Mouse (Mus musculus): ENCODE data around the gene Rapsn. TPM values are rescaled to one million over a fixed set of nuclear protein-coding genes. Genes with fewer than 3 reads are reported as not detected.
"Not testable (repeated sequence)": the region's sequence is repeated elsewhere in the genome, so short reads cannot be mapped to it uniquely, and the experiment has no call there.

The Rapsn gene
- polyA plus RNA-seq (2011; ENCODE audit: insufficient read depth, insufficient read length, low replicate concordance, missing spikeins), result 2.1 and 2.4 TPM in 2 replicates

DNA sequence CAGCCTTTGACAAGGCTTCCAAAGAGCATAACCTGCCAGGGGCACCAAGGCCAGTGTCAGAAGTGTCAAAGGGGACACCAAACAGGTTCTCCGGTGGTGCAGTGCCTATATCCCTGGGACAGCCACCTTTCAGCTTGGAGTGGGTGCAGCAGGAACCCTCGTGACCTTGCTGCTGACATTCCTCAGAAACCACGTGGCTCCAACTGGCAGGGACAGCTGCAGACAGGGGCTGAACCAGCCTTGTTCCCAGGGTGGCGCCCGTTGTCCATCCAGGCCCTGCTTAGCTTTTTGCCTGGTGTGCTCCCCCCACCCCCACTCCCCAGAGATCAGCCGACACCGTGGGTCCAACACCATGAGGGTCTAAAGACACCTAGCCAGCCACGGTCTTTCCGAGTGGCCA lies at the start of gene Rapsn:
TSS of gene Rapsn (plus strand) at position 236 of the 400 bp plus-strand sequence.
- 75% methylated on average over 9 of the region's 9 CpGs for WGBS
- Histone ChIP-seq H3K27ac (ENCODE audit: control insufficient read depth, insufficient read depth, low read depth, low read length, poor library complexity) (no peak within 1 kb of the TSS), H3K4me3 (replicated peaks; ENCODE audit: control insufficient read depth, low read depth, low read length) (no peak within 1 kb of the TSS), H3K4me1 (ENCODE audit: control insufficient read depth, insufficient read depth, low read length) (no peaks in the 10 kb centered on the region)
- TF ChIP-seq POLR2A (IDR thresholded peaks at IDR 0.05; ENCODE audit: borderline replicate concordance, control insufficient read depth, low read depth, low read length), result no peak
- TF ChIP-seq CTCF (IDR thresholded peaks at IDR 0.05; ENCODE audit: control insufficient read depth, insufficient read depth, low read length), result no peak

DNA sequence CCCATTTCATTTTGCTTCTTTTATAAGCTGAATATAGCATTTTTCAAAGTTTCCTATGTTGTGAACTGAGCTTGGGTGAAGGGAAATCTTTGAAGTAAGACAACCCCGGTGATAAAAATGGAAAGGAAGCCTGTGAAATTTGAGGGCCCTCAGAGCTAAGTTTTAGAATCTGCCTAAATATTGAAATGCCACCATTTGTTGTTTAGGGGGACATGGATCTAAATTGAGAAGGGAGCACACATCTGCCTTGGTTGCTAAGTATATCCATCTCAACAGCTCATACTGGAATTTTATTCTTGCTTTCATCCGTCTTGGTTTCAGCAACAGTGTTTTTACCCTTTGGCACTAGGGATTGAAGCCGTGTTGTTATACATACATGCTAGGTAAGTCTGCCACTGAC lies 49.4 kb upstream of the Rapsn start:
- Histone ChIP-seq H3K4me1 (ENCODE audit: control insufficient read depth, insufficient read depth, low read length) (no peaks in the 10 kb centered on the region; the same call in 1 of the 2 replicates), H3K27ac (ENCODE audit: control insufficient read depth, insufficient read depth, low read depth, low read length, poor library complexity) (no peak overlapping the region), H3K4me3 (replicated peaks; ENCODE audit: control insufficient read depth, low read depth, low read length) (no peak overlapping the region)
- WGBS, result 85% methylated on average over 3 of the region's 3 CpGs
- TF ChIP-seq POLR2A (IDR thresholded peaks at IDR 0.05; ENCODE audit: borderline replicate concordance, control insufficient read depth, low read depth, low read length) (no peak), CTCF (IDR thresholded peaks at IDR 0.05; ENCODE audit: control insufficient read depth, insufficient read depth, low read length) (no peak)

DNA sequence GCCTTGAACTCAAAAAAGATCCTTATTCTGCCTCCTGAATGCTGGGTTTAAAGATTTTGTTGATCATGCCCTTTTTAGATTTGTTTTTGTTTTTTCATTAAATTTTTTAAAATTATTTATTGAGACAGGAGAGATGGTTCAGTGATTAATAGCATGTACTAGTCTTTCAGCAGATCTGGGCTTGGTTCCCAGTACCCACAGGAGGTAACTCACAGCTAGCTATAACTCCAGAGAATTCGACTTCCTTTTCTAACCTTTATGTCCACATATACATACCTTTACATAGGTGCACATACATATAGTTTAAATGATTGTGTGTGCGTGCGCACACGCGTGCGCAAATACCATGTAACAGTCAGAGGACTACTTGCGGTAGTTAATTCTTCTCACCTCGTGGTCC lies 26.9 kb upstream of the Rapsn start:
- TF ChIP-seq CTCF (IDR thresholded peaks at IDR 0.05; ENCODE audit: control insufficient read depth, insufficient read depth, low read length), result no peak
- TF ChIP-seq POLR2A (IDR thresholded peaks at IDR 0.05; ENCODE audit: borderline replicate concordance, control insufficient read depth, low read depth, low read length), result no peak
- no peak overlapping the region for H3K4me3 ChIP-seq (replicated peaks; ENCODE audit: control insufficient read depth, low read depth, low read length)
- H3K27ac ChIP-seq (ENCODE audit: control insufficient read depth, insufficient read depth, low read depth, low read length, poor library complexity), result no peak overlapping the region
- 96% methylated on average over 8 of the region's 8 CpGs for WGBS
- H3K4me1 ChIP-seq (ENCODE audit: control insufficient read depth, insufficient read depth, low read length), result no peaks in the 10 kb centered on the region

DNA sequence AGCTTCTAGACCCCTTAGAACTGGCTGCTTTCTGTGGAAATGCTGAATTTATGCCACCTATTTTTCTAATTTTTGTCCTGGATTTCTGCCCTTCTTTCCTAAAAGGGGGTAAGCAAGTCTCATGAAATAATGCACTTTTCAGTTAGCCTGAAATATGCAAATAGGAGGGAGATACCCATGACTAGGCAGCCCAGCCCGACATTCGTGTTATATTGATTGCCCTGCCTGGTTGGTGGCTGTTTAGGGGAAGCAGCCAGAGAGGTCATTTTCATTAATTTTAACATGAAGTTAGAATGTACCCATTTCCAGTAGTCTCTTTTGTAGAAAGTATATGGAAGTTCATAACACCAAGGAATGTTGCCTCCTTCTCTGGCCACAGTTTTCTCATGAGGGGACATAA lies 21.5 kb upstream of the Rapsn start:
- H3K4me1 ChIP-seq (ENCODE audit: control insufficient read depth, insufficient read depth, low read length), result no peaks in the 10 kb centered on the region
- 74% methylated on average over 2 of the region's 2 CpGs for WGBS
- no peak overlapping the region for H3K4me3 ChIP-seq (replicated peaks; ENCODE audit: control insufficient read depth, low read depth, low read length)
- TF ChIP-seq POLR2A (IDR thresholded peaks at IDR 0.05; ENCODE audit: borderline replicate concordance, control insufficient read depth, low read depth, low read length) (no peak), CTCF (IDR thresholded peaks at IDR 0.05; ENCODE audit: control insufficient read depth, insufficient read depth, low read length) (no peak)
- H3K27ac ChIP-seq (ENCODE audit: control insufficient read depth, insufficient read depth, low read depth, low read length, poor library complexity), result no peak overlapping the region

DNA sequence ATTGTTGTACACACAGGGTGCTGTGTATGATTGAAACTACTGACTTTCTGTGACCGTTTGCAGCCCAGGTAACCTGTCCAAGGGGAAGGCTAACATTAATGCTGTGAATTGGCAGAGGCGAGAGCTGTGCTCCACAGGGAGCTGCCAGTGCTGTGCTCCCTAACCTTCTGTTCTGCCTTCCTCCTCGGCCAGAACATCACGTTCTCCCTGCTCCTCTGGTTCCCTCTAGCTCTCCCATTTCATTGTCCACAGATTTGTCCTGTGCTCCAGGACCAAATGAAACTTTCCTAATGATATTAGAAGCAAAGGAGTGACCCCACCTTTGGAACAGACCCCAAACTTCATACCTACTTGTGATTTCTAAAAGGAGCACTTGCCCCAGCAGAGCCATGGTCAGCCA lies 20.0 kb upstream of the Rapsn start:
- H3K4me3 ChIP-seq (replicated peaks; ENCODE audit: control insufficient read depth, low read depth, low read length), result no peak overlapping the region
- TF ChIP-seq CTCF (IDR thresholded peaks at IDR 0.05; ENCODE audit: control insufficient read depth, insufficient read depth, low read length) (no peak), POLR2A (IDR thresholded peaks at IDR 0.05; ENCODE audit: borderline replicate concordance, control insufficient read depth, low read depth, low read length) (no peak)
- H3K27ac ChIP-seq (ENCODE audit: control insufficient read depth, insufficient read depth, low read depth, low read length, poor library complexity), result no peak overlapping the region
- no peaks in the 10 kb centered on the region for H3K4me1 ChIP-seq (ENCODE audit: control insufficient read depth, insufficient read depth, low read length)
- WGBS, result 89% methylated on average over 4 of the region's 4 CpGs

DNA sequence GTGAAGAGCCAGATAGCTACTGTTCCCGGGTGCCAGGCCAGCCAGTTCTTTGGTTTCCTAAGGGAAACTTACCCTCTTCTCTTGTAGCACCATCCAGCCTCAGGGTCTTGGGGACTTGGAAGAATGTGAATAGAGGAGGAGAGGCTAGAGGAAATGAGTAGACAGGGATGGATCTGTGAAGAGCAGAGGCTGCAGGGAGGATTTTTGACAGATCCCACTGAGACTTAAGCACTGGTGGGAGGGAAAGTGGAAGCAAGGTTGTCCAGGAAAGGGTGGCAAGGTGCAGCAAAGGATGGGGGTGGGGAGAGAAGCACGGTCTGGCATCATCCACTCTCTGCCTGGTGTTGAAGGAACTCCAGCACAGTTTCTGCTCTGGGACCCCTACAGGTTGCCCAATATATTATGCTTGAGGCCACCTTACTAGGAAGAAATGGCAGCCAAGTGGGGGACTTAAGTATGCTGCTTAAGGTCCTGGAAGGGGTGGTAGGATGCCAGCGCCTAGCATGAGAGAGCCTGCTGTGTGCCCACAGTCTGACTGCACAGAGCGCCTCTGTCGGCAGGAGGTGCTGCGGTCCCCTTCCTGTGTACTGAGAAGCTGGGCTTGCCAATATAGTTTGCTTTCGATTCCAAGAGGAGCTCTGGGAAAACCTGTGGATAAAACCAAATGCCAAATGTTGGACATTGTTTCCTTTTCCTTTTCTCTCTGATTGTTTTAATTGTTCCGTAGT lies 17.2 kb upstream of the Rapsn start:
- Histone ChIP-seq H3K27ac (ENCODE audit: control insufficient read depth, insufficient read depth, low read depth, low read length, poor library complexity) (no peak overlapping the region), H3K4me3 (replicated peaks; ENCODE audit: control insufficient read depth, low read depth, low read length) (no peak overlapping the region), H3K4me1 (ENCODE audit: control insufficient read depth, insufficient read depth, low read length) (no peaks in the 10 kb centered on the region)
- WGBS, result 83% methylated on average over 8 of the region's 8 CpGs
- no peak for TF ChIP-seq CTCF (IDR thresholded peaks at IDR 0.05; ENCODE audit: control insufficient read depth, insufficient read depth, low read length)
- no peak for TF ChIP-seq POLR2A (IDR thresholded peaks at IDR 0.05; ENCODE audit: borderline replicate concordance, control insufficient read depth, low read depth, low read length)

DNA sequence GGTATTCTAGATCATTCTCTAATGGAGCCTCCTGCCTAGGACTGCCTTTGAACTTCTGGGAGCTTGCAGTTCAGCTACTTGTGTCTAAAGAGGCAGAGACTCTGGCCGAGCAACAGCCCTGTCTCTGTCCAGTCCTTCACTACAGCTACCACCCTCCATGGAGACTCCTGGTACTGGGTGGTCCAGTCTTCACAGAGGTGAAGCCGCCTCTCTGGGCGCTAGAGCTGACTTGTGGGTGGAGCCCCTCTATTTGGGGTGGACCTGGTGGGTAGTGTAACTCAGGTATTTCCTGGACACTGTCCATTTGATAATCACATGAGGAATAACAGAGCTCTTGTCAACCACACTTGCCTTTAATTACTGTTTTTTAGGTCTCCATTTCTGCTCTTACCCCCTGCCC lies 15.5 kb upstream of the Rapsn start:
- Histone ChIP-seq H3K4me1 (ENCODE audit: control insufficient read depth, insufficient read depth, low read length) (no peaks in the 10 kb centered on the region), H3K27ac (ENCODE audit: control insufficient read depth, insufficient read depth, low read depth, low read length, poor library complexity) (no peak overlapping the region), H3K4me3 (replicated peaks; ENCODE audit: control insufficient read depth, low read depth, low read length) (no peak overlapping the region)
- WGBS, result 92% methylated on average over 3 of the region's 3 CpGs
- TF ChIP-seq POLR2A (IDR thresholded peaks at IDR 0.05; ENCODE audit: borderline replicate concordance, control insufficient read depth, low read depth, low read length) (no peak), CTCF (IDR thresholded peaks at IDR 0.05; ENCODE audit: control insufficient read depth, insufficient read depth, low read length) (no peak)

DNA sequence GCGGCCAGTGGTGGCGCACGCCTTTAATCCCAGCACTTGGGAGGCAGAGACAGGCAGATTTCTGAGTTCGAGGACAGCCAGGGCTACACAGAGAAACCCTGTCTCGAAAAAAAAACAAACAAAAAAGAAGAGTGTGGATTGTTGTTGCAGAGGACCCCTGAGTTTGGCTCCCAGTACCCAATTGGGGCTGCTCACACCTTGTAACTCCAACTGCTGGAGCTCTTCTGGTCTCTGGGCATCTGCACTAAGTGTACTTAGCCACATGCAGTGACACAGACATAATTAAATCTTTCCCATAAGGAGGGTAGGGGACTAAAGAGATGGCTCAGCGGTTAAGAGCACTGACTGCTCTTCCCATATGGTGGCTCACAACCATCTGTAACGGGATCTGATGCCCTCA lies 13.2 kb upstream of the Rapsn start:
- H3K4me1 ChIP-seq (ENCODE audit: control insufficient read depth, insufficient read depth, low read length); H3K27ac ChIP-seq (ENCODE audit: control insufficient read depth, insufficient read depth, low read depth, low read length, poor library complexity); H3K4me3 ChIP-seq (replicated peaks; ENCODE audit: control insufficient read depth, low read depth, low read length): not testable (repeated sequence)
- 91% methylated on average over 7 of the region's 7 CpGs for WGBS

DNA sequence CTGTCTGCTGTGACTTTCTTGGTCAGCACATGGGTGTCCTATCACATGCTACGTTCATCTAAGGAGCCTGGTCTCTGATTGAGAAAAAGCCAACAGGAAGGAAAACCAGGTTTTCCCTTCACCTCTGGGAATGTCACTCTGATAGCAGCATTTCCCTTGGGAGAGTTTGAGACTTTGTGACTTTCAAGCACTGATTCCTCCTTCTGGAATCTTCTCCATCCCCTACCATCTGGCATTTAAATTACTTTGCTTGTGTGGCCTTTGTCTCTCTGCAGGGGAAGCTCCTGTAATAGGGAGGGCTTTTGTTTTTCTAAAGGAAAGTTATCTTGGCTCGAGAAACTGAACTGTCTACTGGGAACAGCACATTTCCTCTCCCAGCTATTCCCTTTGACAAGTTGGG lies 12.3 kb upstream of the Rapsn start:
- Histone ChIP-seq H3K4me3 (replicated peaks; ENCODE audit: control insufficient read depth, low read depth, low read length) (no peak overlapping the region), H3K27ac (ENCODE audit: control insufficient read depth, insufficient read depth, low read depth, low read length, poor library complexity) (no peak overlapping the region), H3K4me1 (ENCODE audit: control insufficient read depth, insufficient read depth, low read length) (no peaks in the 10 kb centered on the region; the same call in 1 of the 2 replicates)
- WGBS, result 78% methylated on average over 2 of the region's 2 CpGs
- no peak for TF ChIP-seq POLR2A (IDR thresholded peaks at IDR 0.05; ENCODE audit: borderline replicate concordance, control insufficient read depth, low read depth, low read length)

Measured in bone marrow, adult 2 months (tissue).